In the genomic region with DNA sequence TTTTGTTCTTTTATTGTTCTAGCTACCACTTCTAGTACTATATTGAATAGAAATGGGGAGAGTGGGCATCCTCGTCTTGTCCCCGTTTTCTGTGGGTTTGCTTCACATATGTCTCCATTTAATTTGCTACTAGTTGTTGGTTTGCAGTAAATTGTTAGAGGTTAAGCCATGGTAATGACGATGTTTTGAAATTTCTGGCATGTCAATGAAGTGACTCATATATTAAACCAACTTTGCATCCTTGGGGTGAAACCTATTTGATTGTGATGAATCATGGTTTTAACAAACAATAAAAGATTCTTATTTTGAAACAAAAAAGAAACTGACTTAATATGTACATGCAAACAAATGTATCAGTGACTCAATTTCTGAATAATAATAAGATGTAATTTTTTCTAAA, we compare ENCODE assay signal across 22 mouse cellular contexts.
DNase-seq lines count a peak whose midpoint lies in the region; TF ChIP-seq lines count a peak whose summit lies in the region.
"Had no signal": no experiment of that assay in that cellular context is flagged by ENCODE, and none has a peak within 500 bp of the region (broad histone marks: within the 10 kb centered on the region; RNA-seq: fewer than 3 reads in every experiment).

No protein-coding gene starts in this region.

- no peak overlapping the region for H3K27ac ChIP-seq in left cerebral cortex, adult 2 months
- H3K27ac ChIP-seq: embryonic facial prominence, embryonic 10.5 days; embryonic facial prominence, embryonic 12.5 days; forebrain, embryonic 13.5 days; forebrain, embryonic 15.5 days had no signal

- no peak for TF ChIP-seq POLR2A in myocyte (IDR thresholded peaks at IDR 0.05; ENCODE audit: insufficient read length, low read depth)

- H3K79me2 ChIP-seq in myocyte (ENCODE audit: control insufficient read depth, insufficient read depth): no peaks in the 10 kb centered on the region

- H3ac ChIP-seq in myocyte (ENCODE audit: control insufficient read depth, insufficient read length): no peak overlapping the region

- H3K27me3 ChIP-seq in myocyte (ENCODE audit: control insufficient read depth, insufficient read depth, insufficient read length): no peaks in the 10 kb centered on the region
- H3K27me3 ChIP-seq: CH12.LX; embryonic facial prominence, embryonic 12.5 days; forebrain, embryonic 13.5 days; forebrain, embryonic 15.5 days; Patski had no signal

- H3K36me3 ChIP-seq in myocyte (ENCODE audit: control insufficient read depth, insufficient read depth): no peaks in the 10 kb centered on the region
- H3K36me3 ChIP-seq: embryonic facial prominence, embryonic 10.5 days; embryonic facial prominence, embryonic 12.5 days; forebrain, embryonic 15.5 days; G1E had no signal

- peak; percentile 19 for DNase-seq in heart, adult 11 months
- DNase-seq in heart, postnatal 25 days (ENCODE audit: low spot score): no peak
- DNase-seq in Muller cell, postnatal 12 days (ENCODE audit: inconsistent ontology term): peak; percentile 29
- no peak for DNase-seq in neural tube, embryonic 10.5 days (ENCODE audit: extremely low spot score, low spot score)
- DNase-seq in left cerebral cortex, adult 2 months (ENCODE audit: extremely low spot score in 1 of 2, low spot score in 2 of 2): no peak
- DNase-seq: adrenal gland, adult 8-10 months; adrenal gland, postnatal 14 days; adrenal gland, postnatal 36 days; cerebellum, adult 11-12 months; cerebellum, adult 2 months; cerebellum, adult 9-10 months; cerebellum, postnatal 10 days; cerebellum, postnatal 25 days; forebrain, postnatal 0 days had no signal

- no peak overlapping the region for H3K4me3 ChIP-seq in myocyte
- no peak overlapping the region for H3K4me3 ChIP-seq in left cerebral cortex, adult 2 months
- H3K4me3 ChIP-seq: embryonic facial prominence, embryonic 10.5 days; embryonic facial prominence, embryonic 12.5 days; forebrain, embryonic 13.5 days; forebrain, embryonic 15.5 days had no signal

- H3K4me2 ChIP-seq in myocyte (ENCODE audit: low read depth): no peak overlapping the region
- H3K4me2 ChIP-seq: embryonic facial prominence, embryonic 12.5 days; forebrain, embryonic 13.5 days; forebrain, embryonic 15.5 days had no signal

- intact Hi-C loops in heart, postnatal 25 days (cut with DNase I): no loop called here
- intact Hi-C loops in left cerebral cortex, adult 2 months (cut with DNase I): no loop called here

- no peak for TF ChIP-seq CTCF in left cerebral cortex, adult 2 months (IDR thresholded peaks at IDR 0.05)

TF ChIP-seq in myocyte, 11 proteins besides CTCF, POLR2A, EP300 and RAD21:
- no peak for TF ChIP-seq MYOG (IDR thresholded peaks at IDR 0.05; ENCODE audit: control insufficient read depth in 1 of 3, insufficient read depth in 1 of 3, insufficient read length in 2 of 3, low read depth in 2 of 3)
- peak; percentile 59; the same call in 1 of the 2 replicates for TF ChIP-seq CEBPB (IDR thresholded peaks at IDR 0.05; ENCODE audit: insufficient read depth, poor library complexity, severe bottlenecking)
- no peak for TF ChIP-seq TCF12 (IDR thresholded peaks at IDR 0.05; ENCODE audit: insufficient read depth, poor library complexity, severe bottlenecking)
- no peak for TF ChIP-seq SRF (IDR thresholded peaks at IDR 0.05; ENCODE audit: control insufficient read depth, insufficient read length, low read depth)
- TF ChIP-seq E2F4 (IDR thresholded peaks at IDR 0.05; ENCODE audit: insufficient read depth): no peak
- no peak for TF ChIP-seq POLR2AphosphoS2 (IDR thresholded peaks at IDR 0.05; ENCODE audit: insufficient read length, low read depth)

Comparison
In these comparisons a context has a peak if more than half of its experiments do, and no peak if none do; other contexts are left out.
1. DNase-seq: peak in heart, adult 11 months (single experiment) and Muller cell, postnatal 12 days (single experiment); none in heart, postnatal 25 days (single experiment), neural tube, embryonic 10.5 days (single experiment) and left cerebral cortex, adult 2 months (0 of 2).